Mouse (Mus musculus) lung, postnatal 10 days (tissue): ENCODE data around the gene Hspbp1.
A peak's percentile ranks its signal among the peaks of the same experiment; 100 is the strongest.

Experiments
- DNase-seq: peaks from one replicate; pipeline ENCODE4 v3.0.0; 2021

Hspbp1 gene

DNA sequence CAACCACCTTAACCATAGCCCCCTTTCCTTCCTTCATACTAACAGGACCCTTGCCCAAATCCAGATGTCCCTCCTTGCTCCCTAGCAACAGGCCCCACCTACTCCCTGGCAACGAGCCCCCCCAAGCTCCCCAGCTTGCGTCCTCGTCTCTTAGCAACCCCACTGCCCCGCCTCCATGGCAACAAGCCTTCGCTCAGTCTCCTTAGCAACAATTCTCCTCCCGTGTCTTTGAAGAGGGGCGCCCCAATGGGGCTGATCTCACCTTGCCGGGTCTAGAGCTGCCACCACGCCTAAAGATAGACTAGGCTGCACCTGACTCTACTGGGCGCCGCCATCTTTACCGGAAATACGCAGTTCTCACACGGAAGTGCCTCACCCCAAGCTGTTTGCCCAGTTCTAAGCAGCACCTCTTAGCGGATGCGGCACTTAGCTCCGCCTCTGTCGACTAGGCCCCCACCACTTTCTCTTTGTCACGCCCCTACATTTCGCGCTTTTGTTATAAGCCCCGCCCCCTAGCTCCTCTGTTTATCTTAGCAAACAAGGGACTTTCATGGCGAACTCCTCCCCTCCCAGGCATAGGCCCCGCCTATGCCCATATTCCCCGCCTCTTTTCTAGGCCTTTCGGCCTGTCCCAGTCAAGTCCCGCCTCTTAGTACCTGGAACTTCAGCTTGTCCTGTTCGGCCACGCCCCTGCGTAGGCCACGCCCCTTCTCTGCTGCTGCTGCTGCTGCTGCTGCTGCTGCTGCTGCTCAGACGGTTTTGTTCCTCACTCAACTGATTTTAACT lies at the start of gene Hspbp1:
Gene Hspbp1 (minus strand): TSS at position 437 of the 786 bp plus-strand sequence.
- DNase-seq: peak; percentile 99

DNA sequence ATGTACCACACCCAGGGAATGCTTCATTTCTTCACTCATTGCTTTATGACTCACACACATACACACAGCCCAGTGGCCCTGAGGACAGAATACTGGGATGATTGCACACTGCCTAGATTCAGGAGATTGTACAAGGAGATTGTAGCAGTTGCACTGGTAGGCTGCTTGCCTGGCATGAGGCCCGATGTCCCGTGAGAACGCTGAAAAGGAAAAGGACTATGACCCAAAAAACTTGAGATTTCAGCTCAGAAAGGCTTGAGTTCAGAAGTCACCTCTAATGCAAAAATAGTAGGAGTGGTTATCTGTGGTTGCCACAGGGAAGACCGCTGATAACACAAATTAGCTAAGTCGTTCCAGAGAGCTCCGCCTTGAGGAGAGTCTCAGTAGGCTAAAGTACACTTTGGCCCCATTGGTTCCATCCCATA lies 48.1 kb upstream of the Hspbp1 start:
- DNase-seq: no peak

DNA sequence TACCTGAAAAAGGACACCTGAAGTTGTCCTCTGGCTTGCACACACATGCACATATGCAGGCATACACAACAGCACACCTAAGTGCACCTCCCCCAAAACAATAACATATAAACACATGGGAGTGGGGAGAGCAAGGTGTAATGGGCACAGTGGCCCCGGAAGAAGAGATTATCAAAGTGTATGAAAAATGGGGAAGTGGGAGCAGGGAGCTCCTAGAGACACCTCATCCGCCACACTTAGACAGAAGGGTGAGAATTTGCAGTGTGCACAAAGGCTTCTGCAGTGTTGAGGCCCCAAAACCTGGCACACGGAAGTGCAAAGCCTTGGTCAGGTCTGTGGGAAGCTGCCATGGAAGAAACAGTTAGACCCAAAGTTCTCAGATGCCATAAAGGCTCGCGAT lies 46.2 kb upstream of the Hspbp1 start:
- DNase-seq: no peak

DNA sequence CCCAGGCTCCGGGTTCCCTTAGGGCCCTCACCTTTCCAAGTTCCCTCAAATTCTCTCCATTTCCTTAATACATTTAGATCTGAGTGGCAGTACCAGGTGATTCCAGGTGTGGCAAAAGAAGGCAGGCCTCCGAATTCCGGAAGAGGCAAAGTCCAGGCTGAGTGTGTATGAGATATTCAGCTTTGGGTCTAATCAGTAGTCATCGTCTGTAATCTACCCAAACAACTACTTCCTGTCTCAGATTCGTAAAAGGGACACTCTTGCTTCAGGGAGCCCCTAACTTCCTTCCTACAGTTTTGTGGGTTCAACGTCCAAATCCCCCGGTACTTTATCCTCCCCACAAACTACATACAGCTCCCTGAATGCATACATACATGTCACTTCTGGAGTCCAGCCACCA lies 40.3 kb upstream of the Hspbp1 start, which contains the start of gene Tmem150b:
Gene Tmem150b (minus strand): TSS at position 81 of the 400 bp plus-strand sequence.
- DNase-seq: no peak

DNA sequence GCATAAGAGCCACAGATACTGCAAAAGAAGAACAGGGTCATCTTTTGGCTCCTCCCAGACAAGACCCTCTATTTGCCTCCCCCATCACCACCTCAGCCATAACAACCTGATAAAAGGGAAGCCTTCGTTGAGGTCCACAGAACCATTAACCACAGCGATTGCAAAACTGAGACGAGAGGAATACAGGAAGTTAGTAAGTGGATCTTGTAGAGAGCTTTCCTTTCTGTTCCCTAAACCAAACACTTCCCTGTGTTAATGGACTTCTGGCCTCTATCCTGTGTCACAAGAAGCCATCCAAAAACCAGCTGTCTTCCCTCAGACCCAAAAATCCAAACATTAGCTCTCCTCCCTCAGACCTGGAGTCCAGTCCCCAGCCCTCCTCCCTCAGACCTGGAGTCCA lies 39.5 kb upstream of the Hspbp1 start:
- no peak for DNase-seq

DNA sequence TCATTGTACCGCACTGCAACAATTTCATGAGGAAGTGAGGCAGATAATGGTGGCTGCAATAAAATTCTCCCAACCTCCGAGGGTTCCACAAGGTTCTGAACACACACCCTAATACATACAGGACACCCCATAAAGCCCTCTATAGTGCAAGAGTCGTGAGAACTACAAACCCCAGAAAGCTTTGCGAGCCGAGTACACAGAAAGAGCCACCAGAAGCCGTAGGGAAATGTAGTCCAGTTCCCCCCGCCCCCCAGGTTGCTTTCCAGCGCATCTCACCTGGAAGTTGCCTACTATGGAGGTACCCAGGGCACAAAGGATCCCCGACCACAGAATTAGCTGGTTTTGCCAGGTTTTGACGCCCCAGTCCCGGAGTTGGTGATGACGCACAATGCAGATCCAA lies 38.6 kb upstream of the Hspbp1 start:
- DNase-seq: peak; percentile 38

DNA sequence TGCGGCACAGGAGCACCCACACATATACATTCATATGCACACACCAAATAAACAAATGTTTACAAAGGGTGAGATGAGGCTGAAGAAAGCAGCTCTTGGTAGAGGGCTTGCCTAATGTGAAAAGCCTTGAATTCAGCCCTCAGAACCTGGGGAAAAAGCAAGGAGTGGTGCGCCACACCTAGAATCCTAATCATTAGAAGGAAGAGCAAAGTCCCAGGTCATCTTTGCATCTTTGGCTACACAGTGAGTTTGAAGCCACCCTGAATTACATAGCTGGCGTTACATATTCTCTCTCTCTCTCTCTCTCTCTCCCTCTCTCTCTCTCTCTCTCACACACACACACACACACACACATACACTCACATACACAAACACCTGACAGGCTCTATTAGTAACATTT lies 34.4 kb upstream of the Hspbp1 start:
- DNase-seq: no peak

DNA sequence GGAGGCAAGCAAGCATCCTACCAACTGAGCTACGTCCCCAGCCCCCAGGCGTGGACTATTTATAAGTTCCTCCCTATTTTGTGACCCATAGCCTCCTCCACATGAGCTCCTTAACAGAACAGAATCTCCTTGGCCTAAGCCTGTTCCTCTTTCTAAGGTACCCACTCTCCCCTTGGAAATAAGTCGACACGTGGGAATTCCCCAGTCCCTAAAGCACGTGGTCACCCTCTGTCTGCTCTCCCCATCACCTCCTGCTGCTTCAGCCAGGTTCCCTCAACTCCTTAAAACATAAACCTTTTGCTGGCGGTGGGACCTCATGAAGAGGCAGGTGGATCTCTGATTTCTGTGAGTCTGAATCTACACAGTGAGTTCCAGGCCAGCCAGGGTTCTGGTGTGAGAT lies 32.1 kb upstream of the Hspbp1 start:
- no peak for DNase-seq

DNA sequence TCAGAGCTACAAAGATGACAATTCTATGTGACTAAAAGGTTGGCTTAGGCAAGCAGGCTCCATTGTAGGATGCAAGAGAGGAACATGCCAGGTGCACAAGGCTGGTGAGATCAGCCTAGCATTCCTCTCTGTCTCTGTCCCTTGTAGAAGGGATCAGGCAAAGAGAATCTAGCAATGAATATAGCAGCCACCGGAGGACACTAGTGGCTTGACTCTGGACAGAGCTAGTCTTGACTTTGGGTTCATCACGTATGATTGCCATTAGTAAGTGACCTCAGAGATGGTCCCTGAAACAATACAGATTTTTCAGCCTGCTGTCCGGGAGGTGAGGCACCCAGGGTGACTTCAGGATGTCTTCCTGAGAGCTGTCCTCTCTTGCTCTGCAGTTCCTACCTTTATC lies 27.7 kb upstream of the Hspbp1 start:
- DNase-seq: no peak

DNA sequence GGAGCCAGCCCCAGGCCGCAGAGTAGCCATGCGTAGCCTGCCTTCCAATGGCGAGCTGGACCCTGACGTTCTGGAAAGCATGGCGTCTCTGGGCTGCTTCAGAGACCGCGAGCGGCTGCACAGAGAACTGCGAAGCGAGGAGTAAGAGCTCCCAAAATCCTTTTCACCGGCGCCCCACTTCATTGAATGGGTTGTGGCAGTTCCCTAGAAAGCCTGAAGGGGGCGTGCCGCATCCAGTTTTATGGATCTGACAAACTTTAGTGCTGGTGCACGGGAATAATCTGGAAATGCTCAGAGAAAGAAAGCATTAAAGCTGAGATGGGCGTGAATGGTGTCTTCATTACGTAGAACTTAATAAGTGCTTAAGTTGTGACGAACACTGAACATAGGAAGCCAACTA lies 20.2 kb upstream of the Hspbp1 start:
- DNase-seq: peak; percentile 58

DNA sequence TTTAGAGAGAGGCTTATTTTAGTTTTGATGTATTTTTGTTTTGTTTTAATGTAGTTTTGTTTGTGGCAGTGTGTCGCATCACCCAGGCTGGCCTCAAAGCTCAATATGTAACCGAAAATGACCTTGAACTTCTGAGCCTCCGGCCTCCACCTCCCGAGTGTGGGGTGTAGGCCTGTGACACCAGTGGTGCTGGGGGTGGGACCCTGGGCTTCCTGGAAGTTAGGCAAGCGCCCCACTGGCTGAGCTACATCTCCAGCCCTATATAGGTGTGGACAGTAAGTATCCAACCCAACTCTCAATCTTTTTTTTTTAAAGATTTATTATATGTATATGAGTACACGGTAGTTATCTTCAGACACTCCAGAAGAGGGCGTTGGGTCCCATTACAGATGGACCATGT lies 18.3 kb upstream of the Hspbp1 start:
- DNase-seq: no peak

DNA sequence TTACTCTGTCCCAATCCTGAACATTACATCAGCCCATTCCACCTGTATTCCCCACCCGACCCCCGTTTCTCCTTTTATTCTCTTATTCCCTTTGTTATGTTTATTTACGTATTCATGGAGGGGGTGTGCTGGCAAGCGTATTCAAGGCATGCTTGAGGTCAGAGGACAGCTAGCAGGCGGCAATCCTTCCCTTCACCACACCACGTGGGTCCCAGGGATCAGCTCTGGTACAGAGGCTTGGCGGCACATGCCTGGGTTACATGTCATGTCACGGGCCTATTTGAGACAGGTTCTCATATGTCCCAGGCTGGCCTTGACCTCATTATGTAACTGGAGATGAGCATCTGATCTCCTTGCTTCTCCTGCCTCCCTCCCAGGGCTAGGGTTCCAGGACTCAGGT lies 17.5 kb upstream of the Hspbp1 start:
- DNase-seq: peak; percentile 18

DNA sequence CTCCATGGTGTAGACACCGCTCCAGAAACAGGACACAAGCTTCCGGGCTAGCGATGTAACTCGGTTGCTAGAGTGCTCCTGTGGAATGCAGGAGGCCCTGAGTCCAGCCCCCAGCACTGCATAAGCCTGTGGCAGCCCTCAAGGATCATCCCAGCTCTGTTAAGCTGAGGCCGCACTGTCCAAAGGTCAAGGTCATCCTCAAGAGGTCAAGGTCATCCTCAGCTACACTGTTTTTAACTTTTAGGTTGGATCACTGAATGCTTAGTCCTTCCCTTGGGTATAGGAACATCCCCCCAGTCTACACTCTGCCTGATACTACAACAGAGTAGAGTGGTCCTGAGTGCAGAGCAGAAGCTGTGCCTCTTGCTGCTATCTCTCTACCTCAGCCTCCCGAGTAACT lies 8.1 kb upstream of the Hspbp1 start:
- DNase-seq: no peak

DNA sequence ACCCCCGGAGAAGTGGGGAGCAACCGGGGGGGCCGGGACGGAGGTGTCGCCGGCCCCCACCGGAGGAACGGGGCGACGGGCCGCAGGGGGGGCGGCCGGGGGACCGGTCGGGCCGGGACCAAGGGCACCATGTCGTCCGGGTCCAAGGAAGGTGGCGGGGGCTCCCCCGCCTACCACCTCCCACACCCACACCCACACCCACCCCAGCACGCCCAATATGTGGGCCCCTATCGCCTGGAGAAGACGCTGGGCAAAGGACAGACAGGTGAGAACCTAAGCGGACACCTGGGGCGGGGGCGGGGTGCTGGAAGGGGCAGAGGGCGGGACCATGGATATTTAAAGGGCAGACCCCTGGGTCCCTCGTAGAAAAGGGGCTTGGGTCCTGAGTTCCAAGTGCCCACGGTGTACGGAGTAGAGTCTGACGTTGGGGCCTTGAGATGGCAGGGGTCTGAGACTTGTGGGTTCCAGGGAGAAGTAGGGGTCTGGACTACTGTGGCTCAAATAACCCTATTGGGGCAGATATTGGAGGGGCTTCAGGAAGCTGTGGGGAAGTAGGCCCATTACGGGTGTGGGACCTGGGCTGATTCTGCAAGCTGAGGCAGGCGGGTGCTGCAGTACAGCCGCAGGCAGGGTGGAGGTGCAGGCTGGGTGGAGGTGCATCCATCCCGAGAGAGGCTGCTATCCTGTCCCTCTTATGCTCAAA lies 6.2 kb upstream of the Hspbp1 start:
- DNase-seq: no peak

DNA sequence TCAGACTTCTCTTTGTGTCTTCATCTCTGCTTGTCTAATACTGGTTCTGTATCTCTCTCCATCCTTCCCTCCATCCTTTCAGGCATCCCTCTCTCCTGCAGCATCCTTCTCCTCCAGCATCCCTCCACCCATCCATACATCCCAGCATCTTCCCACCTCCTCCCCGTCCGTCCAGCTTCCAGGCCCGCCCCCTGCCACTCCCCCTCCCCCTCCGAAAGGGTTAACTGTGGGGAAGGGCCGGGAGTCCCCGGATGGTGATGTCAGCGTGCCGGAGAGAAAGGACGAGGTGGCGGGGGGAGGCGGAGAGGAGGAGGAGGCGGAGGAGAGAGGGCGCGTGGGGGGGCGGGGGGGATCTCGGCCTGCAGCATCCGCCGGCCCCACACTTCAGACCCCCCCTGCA lies 5.5 kb upstream of the Hspbp1 start, which contains the start of gene Brsk1:
Gene Brsk1 (plus strand): TSS at position 218 of the 400 bp plus-strand sequence.
- peak; percentile 87 for DNase-seq

DNA sequence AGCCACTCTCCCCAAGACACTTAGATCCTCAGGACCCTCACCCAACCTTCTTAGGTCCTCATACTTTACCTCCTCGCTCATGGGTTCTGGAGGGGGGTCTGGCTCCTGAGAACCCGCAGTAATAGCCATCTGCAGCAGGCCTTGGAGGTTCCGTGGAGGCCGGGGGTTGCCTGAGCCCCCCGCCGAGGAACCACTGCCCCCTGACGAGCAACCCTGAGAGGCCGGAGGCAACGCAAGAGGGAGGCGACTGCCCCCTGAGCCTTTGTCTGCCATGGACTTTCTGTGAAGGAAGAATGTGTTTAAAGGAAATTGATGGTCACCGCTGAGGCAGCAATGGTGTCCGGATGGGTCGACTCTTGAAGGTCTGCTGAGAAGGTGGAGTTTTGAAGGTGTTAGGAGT lies 665 bp downstream of the Hspbp1 start:
- DNase-seq: no peak

DNA sequence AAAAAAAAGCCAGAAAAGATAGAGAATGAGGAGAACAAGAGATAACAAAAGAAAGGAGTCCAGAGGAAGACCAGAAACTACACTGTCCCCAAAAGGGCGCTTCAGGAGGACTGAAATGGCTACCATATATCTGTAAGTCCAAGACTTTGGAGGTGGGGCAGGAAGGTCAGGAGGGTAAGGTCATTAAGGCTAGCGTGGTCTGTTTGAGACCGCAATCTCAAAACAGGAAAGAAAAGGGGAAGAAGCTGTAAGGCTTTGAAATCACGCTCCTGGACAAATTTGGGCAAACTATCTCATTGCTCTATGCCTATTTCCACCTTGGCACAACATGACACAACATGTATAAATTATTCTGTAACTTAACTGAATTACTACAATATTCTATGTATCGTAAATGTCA lies 1.6 kb downstream of the Hspbp1 start:
- DNase-seq: no peak

DNA sequence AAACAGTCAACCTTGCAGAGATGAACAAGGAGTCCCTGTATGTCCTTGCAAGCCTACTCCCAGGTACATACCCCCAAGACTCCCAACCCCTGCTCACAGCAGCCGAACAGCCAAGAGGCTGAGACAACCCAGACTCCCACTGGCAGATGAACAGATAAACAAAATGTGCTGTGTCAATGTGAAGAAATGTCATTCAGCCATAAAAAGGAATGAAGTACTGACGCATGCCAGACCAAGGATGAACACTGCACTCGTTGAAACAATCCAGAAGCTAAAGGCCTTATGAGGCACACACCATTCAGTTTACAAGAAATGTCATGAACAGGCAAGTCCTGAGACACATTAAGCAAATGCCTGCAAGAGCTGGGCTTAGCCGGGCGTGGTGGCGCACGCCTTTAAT lies 9.7 kb downstream of the Hspbp1 start:
- no peak for DNase-seq

DNA sequence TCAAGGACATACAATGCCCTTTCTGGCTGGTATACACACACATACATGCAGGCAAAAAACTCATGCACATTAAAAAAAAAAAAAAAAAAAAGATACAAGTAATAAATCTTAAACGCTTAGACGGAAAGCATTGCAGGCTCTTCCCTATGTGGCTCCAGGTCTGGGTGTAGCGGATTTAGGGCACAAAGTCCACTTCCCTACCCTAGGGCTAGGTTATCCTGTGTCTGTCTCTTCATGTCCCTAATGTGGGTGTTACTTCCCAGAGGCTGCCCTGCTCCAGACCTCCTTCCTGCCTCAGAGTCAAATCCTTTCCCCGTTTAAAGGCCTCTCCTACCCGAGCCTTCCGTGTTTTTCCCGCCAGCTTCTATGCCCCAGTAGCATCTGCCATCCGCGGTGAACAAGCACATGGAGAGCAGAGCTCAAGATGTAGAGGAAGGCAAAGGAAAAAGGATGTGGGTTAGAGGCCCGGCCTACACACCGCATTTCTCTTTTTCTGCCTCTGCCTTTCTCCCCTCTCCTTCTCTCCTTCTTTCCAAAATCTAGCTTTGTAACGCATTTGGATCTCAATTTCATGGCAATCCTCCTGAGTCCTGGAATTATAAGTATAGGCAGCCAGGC lies 10.6 kb downstream of the Hspbp1 start:
- DNase-seq: no peak

DNA sequence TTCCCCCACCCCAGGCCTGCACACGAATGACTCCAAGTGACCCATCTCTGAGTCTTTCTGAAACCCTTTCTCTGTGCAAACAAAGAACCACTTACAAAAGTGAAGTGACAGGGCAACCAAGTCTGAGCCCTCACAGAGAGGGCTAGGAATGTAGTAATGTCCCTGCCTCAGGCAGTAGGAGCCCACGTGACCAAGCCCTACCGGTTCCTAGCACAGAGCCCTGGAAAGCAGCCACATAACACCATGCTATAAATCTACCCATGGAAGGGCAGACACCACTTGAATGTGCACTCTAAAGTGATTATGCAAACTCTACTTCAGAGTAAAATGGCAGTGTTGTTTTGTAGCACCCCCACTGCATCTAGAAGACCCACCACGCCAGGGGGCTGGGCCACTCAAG lies 12.9 kb downstream of the Hspbp1 start:
- peak; percentile 32 for DNase-seq

DNA sequence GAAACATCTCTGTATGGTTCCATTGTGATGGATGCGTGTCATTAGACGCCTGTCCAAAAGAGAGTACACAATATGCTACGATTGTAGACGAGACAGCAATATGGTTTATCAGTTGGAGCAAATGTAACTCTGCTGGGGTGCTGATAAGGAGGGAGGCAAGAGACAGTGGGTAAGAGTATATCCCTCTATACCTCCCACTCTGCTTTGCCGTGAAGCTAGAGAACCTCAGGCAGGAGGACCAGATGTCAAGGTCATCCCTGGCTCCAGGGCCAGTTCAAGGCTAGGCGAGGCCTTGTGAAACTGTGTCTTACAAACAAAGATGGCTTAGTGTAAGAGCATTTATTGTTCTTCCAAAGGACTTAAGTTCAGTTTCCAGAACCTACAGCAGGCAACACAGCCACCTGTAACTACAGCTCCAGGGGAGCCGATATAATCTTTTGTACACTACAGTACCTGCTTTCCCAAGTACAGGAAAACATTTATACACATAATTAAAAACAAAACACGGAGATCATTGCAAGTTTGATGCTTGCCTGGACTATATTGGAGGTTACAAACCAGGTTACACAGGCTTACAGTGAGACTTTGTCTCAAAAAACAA lies 14.1 kb downstream of the Hspbp1 start:
- no peak for DNase-seq

DNA sequence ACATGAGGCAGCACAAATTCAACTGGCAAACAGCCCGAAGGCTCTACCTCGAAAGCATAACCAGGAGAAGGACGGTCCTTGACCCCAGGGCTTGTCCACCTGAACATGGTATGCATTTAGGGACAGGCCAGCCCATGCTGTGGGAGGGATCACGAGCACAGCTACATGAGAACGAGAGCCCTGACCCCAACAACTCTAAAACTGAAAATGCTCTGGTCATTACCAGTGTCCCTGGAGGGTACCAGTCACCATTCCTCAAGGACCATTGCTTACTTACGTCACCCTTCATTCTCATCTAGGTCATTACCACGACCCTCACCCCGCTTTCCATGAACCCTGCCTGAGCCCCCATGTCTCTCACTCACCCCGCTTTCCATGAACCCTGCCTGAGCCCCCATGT lies 15.7 kb downstream of the Hspbp1 start:
- no peak for DNase-seq

DNA sequence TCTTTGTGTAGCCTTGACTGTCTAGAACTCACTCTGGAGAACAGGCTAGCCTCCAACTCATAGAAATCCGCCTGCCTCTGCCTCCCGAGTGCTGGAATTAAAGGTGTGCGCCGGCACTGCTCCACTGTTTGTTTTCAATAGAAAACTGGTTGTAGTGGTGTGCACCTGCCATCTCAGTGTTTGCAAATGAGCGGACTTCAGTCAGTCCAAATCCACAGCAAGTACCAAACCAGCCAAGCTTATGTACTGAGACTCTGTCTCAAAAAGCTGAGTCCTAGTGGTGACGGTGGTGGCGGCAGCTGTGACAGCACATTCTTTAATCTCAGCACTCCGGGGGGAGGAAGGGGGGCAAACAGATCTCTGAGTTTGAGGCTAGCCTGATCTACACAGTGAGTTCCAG lies 16.4 kb downstream of the Hspbp1 start:
- no peak for DNase-seq

DNA sequence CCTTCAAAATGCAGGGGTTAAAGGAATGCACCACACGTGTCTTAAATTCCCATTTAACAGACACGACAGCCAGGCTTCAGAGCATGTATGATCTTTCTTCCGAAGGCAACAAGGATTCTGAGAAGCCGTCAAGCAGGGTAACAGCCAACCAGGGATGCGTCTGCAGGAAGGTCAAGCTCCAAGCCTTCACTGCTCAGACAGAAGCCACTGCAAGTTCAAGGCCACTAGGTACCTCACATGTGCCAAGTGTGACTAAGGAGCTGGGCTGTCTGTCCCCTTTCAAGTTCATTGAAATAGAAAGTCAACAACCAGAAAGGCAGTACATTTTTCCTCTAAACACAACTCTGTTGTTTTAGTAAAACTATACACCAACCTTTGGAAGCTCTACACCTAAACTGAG lies 18.0 kb downstream of the Hspbp1 start:
- DNase-seq: no peak
